Mouse (Mus musculus): ENCODE measurements at regions not wholly inside any gene's neighbourhood (a gene's known extent, or its start where the extent isn't known, plus 50 kb on each side); places are given as distances from the start of the nearest gene placed in this dataset.

GRCm38 (mm10) chr14:80657408-80657807 lies 673.5 kb downstream of the Olfm4 start:
- no peak for DNase-seq

GRCm38 (mm10) chr14:80682876-80683275 lies 699.0 kb downstream of the Olfm4 start:
- DNase-seq: peak; percentile 15

GRCm38 (mm10) chr14:80683282-80683681 lies 699.4 kb downstream of the Olfm4 start:
- DNase-seq: peak; percentile 23

- peak; percentile 40 for DNase-seq
Observed at GRCm38 (mm10) chr14:80683703-80684102, 699.8 kb downstream of the Olfm4 start.

GRCm38 (mm10) chr14:80690476-80690875 lies 706.6 kb downstream of the Olfm4 start:
- DNase-seq: no peak

- DNase-seq: peak; percentile 63
Observed at GRCm38 (mm10) chr14:80722766-80723531, 739.1 kb downstream of the Olfm4 start.

GRCm38 (mm10) chr14:80731194-80731593 lies 747.3 kb downstream of the Olfm4 start:
- peak; percentile 53 for DNase-seq

All from retina, postnatal 1 day (tissue).